Mouse (Mus musculus): ENCODE measurements around the gene Fcgr3.
"Not testable (repeated sequence)": the region's sequence is repeated elsewhere in the genome, so short reads cannot be mapped to it uniquely, and the experiment has no call there.

- not testable (repeated sequence) for TF ChIP-seq CTCF (IDR thresholded peaks at IDR 0.05; ENCODE audit: insufficient read depth, low read length); POLR2A (IDR thresholded peaks at IDR 0.05; ENCODE audit: borderline replicate concordance, extremely low read depth, low read depth, low read length)
Observed at GRCm38 (mm10) chr1:171079345-171079744, 14.6 kb upstream of the Fcgr3 start.
